Mouse (Mus musculus) embryonic facial prominence, embryonic 11.5 days (tissue): ENCODE measurements around the gene Tbc1d15. TPM values are rescaled to one million over a fixed set of nuclear protein-coding genes. Genes with fewer than 3 reads are reported as not detected.

ENCODE experiments used
- ATAC-seq: fragments of 200-750 bp; cut with Nextera tagmentation; replicated peaks from 2 replicates; pipeline ENCODE4 v1.8.0; 2017; ENCODE audit warnings: low read depth; ENCODE audit not compliant: insufficient number of reproducible peaks, low FRiP score, low TSS enrichment
- DNase-seq: peaks from one replicate; pipeline ENCODE4 v3.0.0-alpha.2; 2015; ENCODE audit warnings: low spot score
- H3K27ac ChIP-seq: fragments of 300-500 bp; sonication (generic); replicated peaks from 2 replicates; pipeline ENCODE4 v1.5.1; 2014; ENCODE audit warnings: mild to moderate bottlenecking, low read depth, low read length, control low read depth
- H3K27me3 ChIP-seq: fragments of 300-500 bp; sonication (generic); 2 replicates; pipeline ENCODE4 v1.6.1; 2014; ENCODE audit warnings: mild to moderate bottlenecking, low read length, moderate library complexity, mixed read lengths; ENCODE audit not compliant: control insufficient read depth, insufficient read depth
- H3K36me3 ChIP-seq: fragments of 300-500 bp; sonication (generic); replicated peaks from 2 replicates; pipeline ENCODE4 v1.6.1; 2014; ENCODE audit warnings: low read depth, mild to moderate bottlenecking, low read length, moderate library complexity, mixed read lengths; ENCODE audit not compliant: control insufficient read depth, insufficient read depth
- H3K4me1 ChIP-seq: fragments of 300-500 bp; sonication (generic); 2 replicates; pipeline ENCODE4 v1.6.1; 2014; ENCODE audit warnings: low read length, mixed read lengths; ENCODE audit not compliant: control insufficient read depth, insufficient read depth
- H3K4me2 ChIP-seq: fragments of 300-500 bp; sonication (generic); 2 replicates; pipeline ENCODE4 v1.6.1; 2014; ENCODE audit warnings: low read depth, mild to moderate bottlenecking, control low read depth, low read length, moderate library complexity
- H3K4me3 ChIP-seq: fragments of 300-500 bp; sonication (generic); 2 replicates; pipeline ENCODE4 v1.5.1; 2014; ENCODE audit warnings: low read depth, low read length, control low read depth
- H3K9ac ChIP-seq: fragments of 300-500 bp; sonication (generic); replicated peaks from 2 replicates; pipeline ENCODE4 v1.6.1; 2014; ENCODE audit warnings: mild to moderate bottlenecking, control low read depth, low read length
- H3K9me3 ChIP-seq: fragments of 300-500 bp; sonication (generic); replicated peaks from 2 replicates; pipeline ENCODE4 v1.6.1; 2016; ENCODE audit warnings: mild to moderate bottlenecking, low read length, inconsistent platforms, mixed read lengths; ENCODE audit not compliant: control insufficient read depth
- WGBS: fragments of 180-500 bp; shearing (Covaris S2); extraction: QIAGEN DNeasy Blood & Tissue Kit; methylation state at CpG from one replicate; pipeline ENCODE4 v1.1.7; 2014; 5-methylcytosine and 5-hydroxymethylcytosine counted together
- polyA plus RNA-seq: library from polyadenylated mRNA; unstranded; fragments of >200 nt; fragmentation: Nextera tagmentation; extraction: Ambion mirVana; gene quantifications from 2 replicates; pipeline ENCODE4 v1.2.1, GENCODE M21; 2014

Tbc1d15 gene
- polyA plus RNA-seq, 1 experiment from 2014 or later: 65.7 TPM

GRCm38 (mm10) chr10:115288856-115289255 is 37.6 kb upstream of the Tbc1d15 start:
- ATAC-seq: no peak
- Histone ChIP-seq H3K36me3 (peaks cover 9% of the 10 kb centered on the region), H3K27ac (no peak overlapping the region), H3K4me1 (no peaks in the 10 kb centered on the region), H3K27me3 (no peaks in the 10 kb centered on the region), H3K4me3 (no peak overlapping the region), H3K9ac (no peak overlapping the region), H3K9me3 (no peaks in the 10 kb centered on the region), H3K4me2 (no peak overlapping the region)
- 89% methylated on average over 8 of the region's 8 CpGs for WGBS
- no peak for DNase-seq

- 79% methylated on average over 10 of the region's 10 CpGs for WGBS
- Histone ChIP-seq H3K36me3 (peaks cover 2% of the 10 kb centered on the region; the same call in 1 of the 2 replicates), H3K9ac (no peak overlapping the region), H3K4me3 (no peak overlapping the region), H3K4me2 (no peak overlapping the region), H3K27ac (no peak overlapping the region), H3K27me3 (no peaks in the 10 kb centered on the region), H3K9me3 (no peaks in the 10 kb centered on the region), H3K4me1 (no peaks in the 10 kb centered on the region)
- no peak for ATAC-seq
- no peak for DNase-seq
Measured at GRCm38 (mm10) chr10:115284170-115284569, 32.9 kb upstream of the Tbc1d15 start.

GRCm38 (mm10) chr10:115281381-115281780 is 30.1 kb upstream of the Tbc1d15 start:
- Histone ChIP-seq H3K27ac (no peak overlapping the region), H3K4me1 (no peaks in the 10 kb centered on the region), H3K9me3 (no peaks in the 10 kb centered on the region), H3K4me3 (no peak overlapping the region), H3K27me3 (no peaks in the 10 kb centered on the region), H3K9ac (no peak overlapping the region), H3K36me3 (peaks cover 1% of the 10 kb centered on the region; the same call in 1 of the 2 replicates), H3K4me2 (no peak overlapping the region)
- no peak for DNase-seq
- no peak for ATAC-seq
- WGBS: 92% methylated on average over 10 of the region's 10 CpGs

GRCm38 (mm10) chr10:115271649-115272048 is 20.4 kb upstream of the Tbc1d15 start:
- H3K9ac ChIP-seq: no peak overlapping the region
- no peaks in the 10 kb centered on the region for H3K4me1 ChIP-seq
- H3K36me3 ChIP-seq: no peaks in the 10 kb centered on the region
- no peaks in the 10 kb centered on the region for H3K27me3 ChIP-seq
- WGBS: 63% methylated on average over 5 of the region's 5 CpGs
- ATAC-seq (no peak), DNase-seq (no peak)
- H3K4me3 ChIP-seq: no peak overlapping the region
- no peak overlapping the region for H3K27ac ChIP-seq
- H3K9me3 ChIP-seq: no peaks in the 10 kb centered on the region
- H3K4me2 ChIP-seq: no peak overlapping the region

GRCm38 (mm10) chr10:115270612-115271390 is 19.5 kb upstream of the Tbc1d15 start:
- Histone ChIP-seq H3K27me3 (no peaks in the 10 kb centered on the region), H3K9me3 (no peaks in the 10 kb centered on the region), H3K36me3 (no peaks in the 10 kb centered on the region), H3K9ac (no peak overlapping the region), H3K4me2 (no peak overlapping the region), H3K4me1 (no peaks in the 10 kb centered on the region), H3K27ac (no peak overlapping the region), H3K4me3 (no peak overlapping the region)
- DNase-seq: no peak
- 86% methylated on average over 12 of the region's 12 CpGs for WGBS
- ATAC-seq: no peak

- WGBS: 68% methylated on average over 5 of the region's 5 CpGs
- no peak overlapping the region for H3K9ac ChIP-seq
- no peaks in the 10 kb centered on the region for H3K36me3 ChIP-seq
- no peak overlapping the region for H3K4me2 ChIP-seq
- H3K4me1 ChIP-seq: no peaks in the 10 kb centered on the region
- no peaks in the 10 kb centered on the region for H3K9me3 ChIP-seq
- no peak overlapping the region for H3K4me3 ChIP-seq
- DNase-seq: no peak
- no peaks in the 10 kb centered on the region for H3K27me3 ChIP-seq
- ATAC-seq: no peak
- no peak overlapping the region for H3K27ac ChIP-seq
Measured at GRCm38 (mm10) chr10:115262926-115263562, 11.8 kb upstream of the Tbc1d15 start.

- no peak for ATAC-seq
- no peak overlapping the region for H3K27ac ChIP-seq
Measured at GRCm38 (mm10) chr10:115262261-115262660, 11.0 kb upstream of the Tbc1d15 start.

GRCm38 (mm10) chr10:115261428-115261827 is 10.2 kb upstream of the Tbc1d15 start:
- ATAC-seq: no peak
- H3K4me3 ChIP-seq: no peak overlapping the region
- 84% methylated on average over 3 of the region's 3 CpGs for WGBS

More at GRCm38 (mm10) chr10:115262261-115262660, 11.0 kb upstream of the Tbc1d15 start:
- Histone ChIP-seq H3K9ac (no peak overlapping the region), H3K4me2 (no peak overlapping the region), H3K4me1 (no peaks in the 10 kb centered on the region), H3K27me3 (no peaks in the 10 kb centered on the region), H3K9me3 (no peaks in the 10 kb centered on the region), H3K36me3 (no peaks in the 10 kb centered on the region), H3K4me3 (no peak overlapping the region)
- no peak for DNase-seq
- 90% methylated on average over 2 of the region's 2 CpGs for WGBS

More at GRCm38 (mm10) chr10:115261428-115261827, 10.2 kb upstream of the Tbc1d15 start:
- Histone ChIP-seq H3K27ac (no peak overlapping the region), H3K27me3 (no peaks in the 10 kb centered on the region), H3K36me3 (no peaks in the 10 kb centered on the region), H3K9ac (no peak overlapping the region), H3K9me3 (no peaks in the 10 kb centered on the region), H3K4me1 (no peaks in the 10 kb centered on the region), H3K4me2 (no peak overlapping the region)
- DNase-seq: no peak
